Mouse (Mus musculus): ENCODE results near the gene Gm42669. TPM values are rescaled to one million over a fixed set of nuclear protein-coding genes. Genes with fewer than 3 reads are reported as not detected.
A peak's percentile ranks its signal among the peaks of the same experiment; 100 is the strongest.

Gene Gm42669
- total RNA-seq, 2 experiments from 2014 or later = 0.34 TPM; not detected in 1

DNA sequence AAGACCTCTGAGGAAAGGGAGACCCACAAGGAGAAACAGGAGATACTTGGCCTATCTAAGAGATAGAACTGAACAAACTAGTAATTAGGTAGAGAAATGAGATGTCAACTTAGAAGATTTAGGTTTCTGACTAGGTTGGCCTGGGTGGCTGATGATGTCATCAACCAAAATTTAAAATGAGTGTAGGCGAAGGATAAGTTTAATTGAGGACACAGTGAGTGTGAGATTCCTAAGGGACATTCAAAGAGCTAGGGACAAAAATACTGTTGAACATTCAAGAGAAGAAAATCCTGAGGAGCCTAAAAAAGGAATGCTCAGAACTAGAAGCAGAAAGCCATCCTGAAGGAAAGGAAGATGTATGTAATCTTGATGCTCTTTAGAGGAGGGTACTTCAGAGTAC lies 8.7 kb downstream of the Gm42669 start:
- no peak for ATAC-seq (replicated peaks; ENCODE audit: low FRiP score, poor library complexity, severe bottlenecking)

DNA sequence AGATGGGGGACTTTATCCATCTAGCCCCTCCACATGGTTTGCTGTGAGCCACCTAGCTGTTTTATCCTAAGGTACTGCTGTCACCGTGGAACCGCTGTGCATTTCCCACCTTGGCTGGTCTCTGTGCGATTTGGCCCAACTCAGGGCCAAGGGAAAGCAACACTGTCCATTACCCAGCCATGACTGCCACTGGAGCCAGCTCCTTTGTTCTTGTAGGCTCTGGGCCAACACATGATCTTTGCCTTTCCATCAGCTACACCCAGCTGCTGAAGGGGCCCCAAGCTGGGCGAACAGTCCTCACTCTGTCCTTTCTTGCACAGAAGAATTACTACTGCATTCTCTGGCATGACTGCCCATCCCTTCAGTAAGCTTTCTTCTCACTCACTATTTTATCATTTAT lies 11.2 kb downstream of the Gm42669 start:
- ATAC-seq (replicated peaks; ENCODE audit: low FRiP score, poor library complexity, severe bottlenecking) = no peak

DNA sequence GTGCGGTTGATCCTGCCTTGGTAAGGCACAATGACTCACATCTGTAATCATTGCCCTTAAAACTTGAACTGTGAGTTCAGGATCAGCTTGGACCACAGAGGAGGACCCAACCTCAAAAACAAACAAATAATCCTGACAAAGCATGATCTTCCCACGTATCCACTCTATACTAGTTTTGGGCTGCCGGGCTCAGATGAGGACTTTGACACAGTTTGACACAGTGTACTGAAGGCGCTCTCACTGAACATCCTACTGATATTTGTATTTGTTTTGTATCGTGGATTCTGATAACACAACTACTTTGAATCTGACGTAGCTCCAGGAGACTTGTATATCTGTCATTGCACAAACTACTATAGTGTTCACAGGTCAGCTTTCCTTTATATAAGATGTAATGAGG lies 14.0 kb downstream of the Gm42669 start:
- ATAC-seq (replicated peaks; ENCODE audit: low FRiP score, poor library complexity, severe bottlenecking) = no peak

DNA sequence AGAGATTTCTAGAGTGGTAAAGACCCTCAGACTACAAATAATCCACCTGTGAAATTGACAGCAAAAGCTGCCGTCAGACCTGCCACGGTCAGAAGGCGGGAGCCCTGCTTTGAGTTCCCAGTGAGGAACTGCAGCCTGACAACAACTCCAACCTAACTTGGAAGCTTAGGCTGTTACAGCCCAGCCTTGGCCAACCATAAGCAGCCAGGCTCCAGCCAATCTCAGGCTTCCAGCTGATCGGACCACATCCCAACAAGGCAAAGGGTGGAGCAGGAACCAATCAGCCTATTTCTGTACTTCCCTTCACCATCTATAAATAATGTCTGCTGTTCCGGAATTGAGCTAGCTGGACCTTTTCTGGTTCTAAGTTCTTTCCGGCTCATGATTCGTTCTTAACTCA lies 14.5 kb downstream of the Gm42669 start:
- ATAC-seq (replicated peaks; ENCODE audit: low FRiP score, poor library complexity, severe bottlenecking) = no peak

DNA sequence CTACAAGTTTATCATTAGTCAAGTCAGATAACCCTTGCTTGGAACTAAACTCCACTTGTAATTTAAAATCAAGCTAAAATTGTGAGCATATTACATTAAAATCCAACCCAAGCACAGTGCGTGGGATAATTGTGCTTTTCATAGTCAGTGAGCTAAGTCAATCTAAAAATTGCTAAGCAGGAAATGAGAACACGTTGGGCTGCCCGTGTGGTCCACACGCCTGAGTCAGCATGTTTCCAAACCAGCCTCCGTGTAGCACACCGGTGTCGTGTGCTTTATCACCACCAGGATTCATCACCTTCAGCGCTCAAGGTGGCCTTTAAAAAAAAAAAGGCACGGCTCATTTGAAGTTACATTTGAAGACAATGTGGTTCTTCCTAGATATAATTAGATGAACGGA lies 16.9 kb downstream of the Gm42669 start:
- ATAC-seq (replicated peaks; ENCODE audit: low FRiP score, poor library complexity, severe bottlenecking) = 0 out of 2 replicates have a peak, but pooled peaks have one; percentile 66

DNA sequence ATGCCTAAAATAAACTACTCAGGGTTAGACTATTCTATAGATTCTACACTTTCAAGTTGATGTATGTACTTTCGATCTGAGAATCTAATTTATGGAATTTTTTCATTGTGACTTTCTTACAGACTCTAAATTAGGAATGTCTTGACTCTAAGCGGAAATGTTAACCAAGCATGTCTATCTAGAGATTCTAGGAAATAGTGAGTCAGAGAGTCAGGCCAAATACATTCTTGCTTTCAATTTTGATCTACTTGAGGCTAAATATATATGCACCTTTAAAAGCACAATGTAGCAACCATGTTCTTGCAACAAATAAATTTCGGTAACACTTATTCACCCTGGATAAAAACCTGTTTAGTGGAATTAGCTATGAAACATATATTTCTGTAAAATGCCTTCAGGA lies 21.4 kb downstream of the Gm42669 start:
- no peak for ATAC-seq (replicated peaks; ENCODE audit: low FRiP score, poor library complexity, severe bottlenecking)

DNA sequence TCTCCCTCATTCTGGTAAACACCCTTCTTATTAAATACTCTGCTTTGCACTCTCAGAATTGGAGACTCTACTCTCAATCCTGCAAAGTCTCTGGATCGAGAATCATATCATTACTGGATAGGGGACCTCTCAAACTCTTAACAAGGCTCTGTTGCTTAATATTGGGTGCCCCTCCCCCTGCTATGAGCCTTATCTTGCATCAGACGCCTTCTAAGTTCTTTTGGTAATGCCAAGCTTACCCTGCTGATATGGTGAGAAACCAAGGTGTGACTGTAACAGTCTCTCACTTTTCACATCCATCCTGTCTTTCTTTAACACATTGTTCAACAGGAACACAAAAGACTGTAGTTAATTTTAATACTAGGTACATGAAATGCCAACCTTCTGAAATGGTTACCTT lies 26.2 kb downstream of the Gm42669 start:
- ATAC-seq (replicated peaks; ENCODE audit: low FRiP score, poor library complexity, severe bottlenecking) = no peak

DNA sequence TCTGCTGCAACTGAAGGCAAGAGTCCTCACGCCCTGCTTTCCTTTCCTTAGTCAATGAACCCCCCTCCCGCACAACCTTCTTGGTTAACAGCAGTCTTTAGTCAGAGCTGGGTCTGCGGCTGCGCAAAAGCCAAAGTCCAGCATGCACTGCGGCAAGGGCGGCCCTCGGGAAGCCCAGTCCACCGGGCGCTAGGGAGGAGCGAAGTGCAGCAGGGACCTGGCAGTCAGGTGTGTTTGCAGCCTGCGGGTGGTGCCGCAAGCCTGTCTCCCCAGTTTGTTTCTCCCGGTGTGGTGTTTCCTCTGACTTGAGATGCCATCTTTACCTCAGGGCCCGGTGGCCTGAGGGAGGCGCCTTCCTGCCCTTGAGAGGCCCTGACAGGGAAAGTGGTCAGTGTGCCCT lies 27.2 kb downstream of the Gm42669 start, which contains the start of gene 1700028K03Rik:
1700028K03Rik (plus strand) TSS at position 129 of the 400 bp plus-strand sequence.
- ATAC-seq (replicated peaks; ENCODE audit: low FRiP score, poor library complexity, severe bottlenecking) = 0 out of 2 replicates have a peak, but pooled peaks have one; percentile 27

DNA sequence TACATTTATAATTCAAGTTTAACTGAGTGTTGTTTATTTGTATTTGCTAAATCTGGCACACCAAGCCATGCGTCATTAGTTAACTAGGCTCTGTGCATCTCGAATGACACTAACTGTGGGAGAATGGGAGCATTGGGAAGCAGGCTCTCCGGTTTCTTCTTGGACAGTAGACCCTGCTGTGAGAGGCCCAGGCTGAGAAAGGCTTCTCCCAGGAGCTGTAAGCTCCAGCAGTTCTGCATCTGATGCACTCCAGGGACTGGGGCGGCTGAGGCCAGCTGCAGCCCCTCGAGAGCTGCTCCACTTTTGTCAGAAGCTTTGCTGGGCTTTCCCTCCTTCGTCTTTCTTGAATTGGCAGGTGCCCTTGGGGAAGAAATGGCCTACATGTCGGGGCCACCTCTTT lies 34.3 kb downstream of the Gm42669 start:
- ATAC-seq (replicated peaks; ENCODE audit: low FRiP score, poor library complexity, severe bottlenecking) = no peak

DNA sequence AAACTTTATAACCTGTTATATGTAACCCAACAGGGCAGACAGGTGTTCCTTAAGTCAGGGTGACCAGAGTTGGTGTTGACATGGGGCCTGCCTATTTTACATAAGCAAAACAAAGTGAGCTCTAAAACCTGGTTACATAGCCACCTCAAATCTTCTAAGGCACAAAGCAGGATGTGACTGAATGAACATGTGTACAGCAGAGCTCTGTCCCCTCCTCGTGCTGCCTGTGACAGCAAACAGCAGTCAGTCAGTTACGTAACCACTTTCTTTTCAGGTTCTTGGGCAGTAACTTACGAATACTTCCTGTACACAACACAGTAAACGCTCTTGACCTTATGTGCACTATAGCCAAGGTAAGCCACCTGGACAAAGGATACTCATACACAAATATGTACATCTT lies 38.5 kb downstream of the Gm42669 start:
- ATAC-seq (replicated peaks; ENCODE audit: low FRiP score, poor library complexity, severe bottlenecking) = no peak

DNA sequence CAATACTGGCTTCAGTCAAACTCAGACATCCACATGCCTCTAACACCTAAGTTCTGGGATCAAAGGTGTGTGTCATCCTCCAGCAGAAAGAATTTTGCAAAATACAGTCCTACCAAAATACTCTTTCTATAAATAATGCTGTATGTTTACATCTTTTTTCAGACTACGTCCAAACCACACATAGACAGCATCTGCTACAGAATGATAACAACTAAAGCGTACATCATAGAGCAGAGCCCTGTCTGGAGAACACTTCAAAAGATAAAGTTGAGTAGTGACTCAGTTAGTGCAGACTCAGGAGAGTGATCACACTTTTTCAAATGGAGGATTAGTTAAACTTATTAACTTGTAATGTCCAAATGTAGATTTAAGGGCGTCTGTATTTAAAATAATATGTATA lies 40.5 kb downstream of the Gm42669 start:
- peak; percentile 88 for ATAC-seq (replicated peaks; ENCODE audit: low FRiP score, poor library complexity, severe bottlenecking)

DNA sequence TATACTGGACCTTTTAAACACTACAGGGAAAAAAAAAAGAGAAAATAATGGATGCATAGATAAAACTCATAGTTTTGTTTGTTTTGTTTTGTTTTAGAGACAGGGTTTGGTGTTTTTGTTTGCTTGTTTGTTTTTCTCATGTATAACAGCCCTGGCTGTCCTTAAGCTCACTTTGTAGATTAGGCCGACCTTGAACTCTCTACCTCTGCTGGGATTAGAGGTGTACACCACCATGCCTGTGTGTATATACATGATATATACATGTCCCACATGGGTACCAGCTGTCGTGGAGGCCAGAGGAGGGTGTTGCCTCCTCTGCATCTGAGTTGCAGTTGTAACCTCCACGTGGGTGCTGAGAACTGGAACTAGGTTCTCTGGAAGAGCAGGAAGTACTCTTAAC lies 41.0 kb downstream of the Gm42669 start:
- ATAC-seq (replicated peaks; ENCODE audit: low FRiP score, poor library complexity, severe bottlenecking) = peak; percentile 58

DNA sequence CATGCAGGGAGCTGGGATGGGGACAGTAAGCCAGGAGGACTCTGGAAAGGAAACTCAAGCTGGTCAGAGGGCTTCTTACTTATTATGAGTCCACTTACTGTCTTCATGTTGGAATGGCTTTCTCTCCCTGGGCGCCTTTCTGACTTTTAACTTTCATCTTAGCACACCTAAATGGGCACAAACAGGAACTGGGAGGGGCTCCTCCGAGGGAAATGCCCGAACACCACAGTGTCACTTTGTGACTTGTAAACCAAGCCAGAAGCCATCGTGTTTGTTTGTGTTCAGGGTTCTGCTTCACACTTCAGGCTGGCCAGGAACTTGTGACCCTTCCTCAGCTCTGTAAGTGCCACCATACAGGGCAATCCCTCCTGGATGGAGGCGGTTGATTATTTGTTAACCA lies 46.9 kb downstream of the Gm42669 start:
- no peak for ATAC-seq (replicated peaks; ENCODE audit: low FRiP score, poor library complexity, severe bottlenecking)

DNA sequence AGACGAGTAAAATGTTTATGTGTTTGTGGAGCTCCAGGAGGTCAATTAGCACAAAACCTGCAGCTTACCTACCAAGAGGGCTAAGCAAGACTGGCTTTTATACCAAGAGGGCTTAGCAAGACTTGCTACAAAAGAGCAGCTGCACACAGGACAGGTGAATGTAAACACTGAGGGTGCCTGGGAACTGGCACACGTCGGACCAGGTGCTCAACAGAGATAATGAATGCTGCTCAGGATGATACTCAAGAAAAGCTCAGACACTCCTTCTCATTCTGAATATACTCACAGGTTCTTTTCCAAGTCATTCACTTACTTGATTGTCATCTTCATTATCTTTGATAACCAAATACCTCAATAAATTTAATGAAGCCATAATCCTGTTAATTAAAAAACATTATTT lies 49.5 kb downstream of the Gm42669 start:
- ATAC-seq (replicated peaks; ENCODE audit: low FRiP score, poor library complexity, severe bottlenecking) = peak; percentile 87

DNA sequence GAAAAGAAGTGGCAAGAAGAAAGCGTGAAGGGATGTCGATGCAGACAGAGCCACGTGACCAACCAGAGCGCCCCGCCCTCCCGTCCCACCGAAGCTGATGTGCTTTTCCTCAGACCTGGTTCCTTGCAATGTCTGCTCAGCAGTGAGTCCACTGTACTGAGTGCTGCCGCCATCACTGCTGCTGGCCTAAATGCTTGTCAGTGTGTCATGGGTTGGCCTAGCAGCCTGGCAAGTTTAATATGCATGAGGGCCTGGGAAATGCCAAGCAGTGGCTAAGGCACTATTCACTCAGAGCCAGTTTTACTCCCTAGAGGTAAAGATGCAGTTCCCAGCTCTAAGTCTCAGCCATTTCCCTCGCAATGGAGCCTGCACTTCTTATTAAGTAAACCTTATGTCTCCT lies 61.7 kb downstream of the Gm42669 start:
- ATAC-seq (replicated peaks; ENCODE audit: low FRiP score, poor library complexity, severe bottlenecking) = no peak

DNA sequence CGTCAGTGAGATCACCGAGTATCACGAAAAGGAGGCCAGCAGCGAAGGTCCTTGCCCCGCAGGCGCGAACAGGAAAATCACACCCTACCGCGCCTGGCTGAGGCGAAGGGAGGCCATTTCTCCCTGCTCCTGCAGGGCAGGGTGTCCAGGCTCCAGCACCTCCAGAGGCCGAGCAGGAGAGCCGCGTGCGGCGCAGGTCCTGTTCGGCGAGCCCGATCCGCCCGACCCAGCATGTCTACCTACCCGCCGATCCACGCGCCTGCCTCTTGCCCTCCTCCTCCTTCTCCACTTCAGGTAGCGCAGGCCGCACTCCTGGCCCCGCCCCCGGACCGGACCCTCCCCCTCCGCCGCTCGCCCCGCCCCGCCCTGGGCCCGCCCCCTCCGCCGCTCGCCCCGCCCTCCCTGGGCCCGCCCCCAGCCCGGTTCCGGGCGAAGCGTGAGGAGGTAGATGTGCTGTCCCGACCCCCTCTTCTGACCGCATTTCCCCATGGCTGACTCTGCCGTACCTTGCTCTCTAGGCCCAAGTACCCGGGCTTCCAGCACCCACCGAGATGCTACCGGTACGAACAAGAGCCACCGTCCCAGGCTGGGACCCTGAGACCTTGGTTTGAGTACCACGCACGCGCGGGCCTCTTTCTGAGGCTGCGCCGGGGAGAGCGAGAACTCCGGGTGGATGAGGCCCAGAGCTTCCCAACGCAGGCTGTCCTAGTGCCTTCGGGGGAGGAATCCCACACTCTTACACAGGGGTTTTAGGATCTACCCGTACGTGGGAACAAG lies 90.1 kb downstream of the Gm42669 start, which contains the start of the genes Rpap2 and Glmn:
Rpap2 (plus strand) TSS at position 73 of the 777 bp plus-strand sequence.
Glmn (minus strand) TSS at position 588 of the 777 bp plus-strand sequence.
- ATAC-seq (replicated peaks; ENCODE audit: low FRiP score, poor library complexity, severe bottlenecking) = peak; percentile 92

DNA sequence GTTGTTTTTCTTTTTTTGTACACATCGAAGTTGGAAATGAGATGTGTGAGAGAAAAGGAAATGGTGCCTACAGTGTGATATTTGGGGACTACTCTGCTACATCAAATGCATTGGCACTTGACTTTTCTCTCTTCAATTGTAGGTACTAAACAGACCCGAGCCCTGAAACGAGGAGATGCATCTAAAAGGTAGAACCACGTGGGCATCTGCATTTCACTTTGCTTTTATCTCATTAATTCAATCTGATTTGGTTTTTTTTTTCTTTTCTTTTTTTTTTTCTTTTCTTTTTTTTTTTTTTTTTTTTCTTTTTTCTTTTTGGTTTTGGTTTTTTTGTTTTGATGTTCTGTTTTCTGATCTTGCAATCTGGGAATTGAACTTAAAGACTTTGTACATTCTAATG lies 91.0 kb downstream of the Gm42669 start:
- ATAC-seq (replicated peaks; ENCODE audit: low FRiP score, poor library complexity, severe bottlenecking) = no peak

DNA sequence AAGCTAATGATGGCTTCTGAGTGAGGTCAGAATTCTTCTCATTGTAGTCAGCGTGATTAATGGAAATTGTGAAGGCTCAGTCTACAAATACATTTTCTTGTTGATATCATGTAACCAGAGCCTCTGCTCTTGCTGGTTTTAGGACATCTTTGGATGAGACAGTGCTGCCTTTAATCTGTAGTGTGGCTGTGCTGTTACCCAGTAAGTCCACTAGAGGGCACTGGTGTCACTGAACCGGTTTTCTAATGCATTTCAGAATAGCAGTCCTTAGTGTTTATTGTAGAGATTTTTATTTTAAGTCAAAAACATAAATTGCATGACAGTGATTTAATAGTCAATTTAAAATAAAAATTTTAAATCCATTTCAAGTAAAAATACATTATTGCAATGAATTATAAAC lies 103.8 kb downstream of the Gm42669 start:
- peak; percentile 88 for ATAC-seq (replicated peaks; ENCODE audit: low FRiP score, poor library complexity, severe bottlenecking)

DNA sequence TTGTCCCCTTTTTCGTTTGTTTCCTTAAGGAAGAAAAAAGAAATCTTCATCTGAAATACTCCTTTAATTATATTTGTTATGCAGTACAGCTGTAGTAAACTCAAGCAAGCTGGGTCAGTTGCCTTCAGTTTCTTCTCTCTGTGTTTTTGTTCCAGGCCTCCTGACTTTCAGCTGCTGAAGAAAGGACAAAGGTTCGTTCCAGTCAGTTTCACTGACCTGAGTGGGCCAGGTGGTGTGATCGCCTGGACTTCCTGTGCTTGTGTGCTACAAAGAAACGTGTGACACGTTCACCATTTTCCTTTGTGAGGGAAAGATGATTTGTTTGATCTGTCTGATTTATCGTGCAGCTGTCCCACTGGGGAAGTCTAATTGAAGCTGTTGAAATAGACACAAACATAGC lies 110.6 kb downstream of the Gm42669 start:
- no peak for ATAC-seq (replicated peaks; ENCODE audit: low FRiP score, poor library complexity, severe bottlenecking)

DNA sequence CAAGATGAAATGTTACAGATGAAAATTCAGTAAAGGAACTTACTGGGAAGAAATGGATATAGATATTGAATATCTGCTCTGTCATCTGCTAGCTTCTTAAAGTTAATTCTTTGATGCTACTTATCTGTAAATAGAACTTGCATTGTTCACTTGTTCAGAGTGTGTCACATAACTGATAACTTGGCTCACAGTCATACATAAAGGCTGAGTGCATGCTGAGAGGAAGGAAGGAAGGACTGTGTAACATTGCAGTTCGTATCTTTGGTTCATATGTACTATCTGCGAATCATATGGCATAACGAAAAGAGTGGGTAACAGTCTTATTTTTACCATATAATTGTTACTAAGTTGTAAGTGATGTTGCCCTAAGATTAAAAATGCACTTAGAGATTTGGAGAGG lies 113.9 kb downstream of the Gm42669 start:
- ATAC-seq (replicated peaks; ENCODE audit: low FRiP score, poor library complexity, severe bottlenecking) = no peak
